In genomic region chr19:23075790-23076189, GRCm38 (mm10) we compare ENCODE assay signal across 19 mouse cellular contexts.
DNase-seq lines count a peak whose midpoint lies in the region; ATAC-seq and TF ChIP-seq lines count a peak whose summit lies in the region.
"Had no signal": no experiment of that assay in that cellular context is flagged by ENCODE, and none has a peak within 500 bp of the region (broad histone marks: within the 10 kb centered on the region; RNA-seq: fewer than 3 reads in every experiment).

No protein-coding gene starts in this region.

- no peak overlapping the region for H3K4me2 ChIP-seq in kidney, embryonic 15.5 days
- no peak overlapping the region for H3K4me2 ChIP-seq in midbrain, embryonic 16.5 days (ENCODE audit: low read length)
- H3K4me2 ChIP-seq: limb, embryonic 13.5 days; neural tube, embryonic 13.5 days had no signal

- WGBS in kidney, embryonic 15.5 days = 51% methylated on average over 5 of the region's 5 CpGs
- WGBS in midbrain, embryonic 16.5 days = 42% methylated on average over 5 of the region's 5 CpGs

- peak; percentile 62 for DNase-seq in kidney, adult 18-20 months
- peak; percentile 96 for DNase-seq in ZHBTc4 (ENCODE audit: low read depth, low spot score)
- peak; percentile 66 for DNase-seq in kidney, postnatal 14 days
- no peak for DNase-seq in spleen, adult 18-20 months
- no peak for DNase-seq in heart, adult 11 months
- DNase-seq: adrenal gland, postnatal 25 days; cerebellum, adult 9-11 months; embryo, embryonic 11 days; forebrain, postnatal 0 days; gastrocnemius, postnatal 10 days; heart, postnatal 36 days; thymus, postnatal 14 days had no signal

- no peak for TF ChIP-seq CTCF in E14TG2a.4 (conservative IDR thresholded peaks at IDR 0.05; ENCODE audit: low read length)

- H3K27ac ChIP-seq in kidney, embryonic 15.5 days = no peak overlapping the region
- no peak overlapping the region for H3K27ac ChIP-seq in midbrain, embryonic 16.5 days (ENCODE audit: low read length)
- H3K27ac ChIP-seq: limb, embryonic 13.5 days; neural tube, embryonic 13.5 days had no signal

- no peaks in the 10 kb centered on the region for H3K9me3 ChIP-seq in kidney, embryonic 15.5 days (replicated peaks)
- no peaks in the 10 kb centered on the region for H3K9me3 ChIP-seq in E14TG2a.4 (ENCODE audit: low read length)
- H3K9me3 ChIP-seq in midbrain, embryonic 16.5 days (replicated peaks; ENCODE audit: control insufficient read depth, low read length, poor library complexity, severe bottlenecking) = no peaks in the 10 kb centered on the region
- H3K9me3 ChIP-seq: G1E; limb, embryonic 13.5 days; neural tube, embryonic 13.5 days had no signal

- no peak for ATAC-seq in kidney, embryonic 15.5 days (replicated peaks; ENCODE audit: low FRiP score)
- no peak for ATAC-seq in midbrain, embryonic 16.5 days
- ATAC-seq: forebrain, postnatal 0 days had no signal

- H3K9ac ChIP-seq in kidney, embryonic 15.5 days = no peak overlapping the region
- H3K9ac ChIP-seq in midbrain, embryonic 16.5 days (ENCODE audit: low read depth, low read length) = no peak overlapping the region
- H3K9ac ChIP-seq: forebrain, postnatal 0 days; limb, embryonic 13.5 days; neural tube, embryonic 13.5 days had no signal

- H3K27me3 ChIP-seq in kidney, embryonic 15.5 days = no peaks in the 10 kb centered on the region
- H3K27me3 ChIP-seq in E14TG2a.4 (ENCODE audit: insufficient read depth, low read length) = no peaks in the 10 kb centered on the region
- no peaks in the 10 kb centered on the region for H3K27me3 ChIP-seq in midbrain, embryonic 16.5 days (ENCODE audit: control insufficient read depth, insufficient read depth, low read depth, low read length)
- H3K27me3 ChIP-seq: limb, embryonic 13.5 days; neural tube, embryonic 13.5 days had no signal

- H3K4me1 ChIP-seq in kidney, embryonic 15.5 days = no peaks in the 10 kb centered on the region
- peaks cover 71% of the 10 kb centered on the region for H3K4me1 ChIP-seq in E14TG2a.4 (replicated peaks; ENCODE audit: low read depth, low read length)
- H3K4me1 ChIP-seq in midbrain, embryonic 16.5 days (ENCODE audit: control insufficient read depth, insufficient read depth, low read length) = no peaks in the 10 kb centered on the region
- H3K4me1 ChIP-seq: limb, embryonic 13.5 days; neural tube, embryonic 13.5 days had no signal

- no peaks in the 10 kb centered on the region for H3K36me3 ChIP-seq in kidney, embryonic 15.5 days
- peaks cover 45% of the 10 kb centered on the region for H3K36me3 ChIP-seq in E14TG2a.4 (ENCODE audit: insufficient read depth, low read length)
- H3K36me3 ChIP-seq in midbrain, embryonic 16.5 days (ENCODE audit: control insufficient read depth, insufficient read depth, low read length) = no peaks in the 10 kb centered on the region
- H3K36me3 ChIP-seq: G1E; limb, embryonic 13.5 days; neural tube, embryonic 13.5 days had no signal

- no peak overlapping the region for H3K4me3 ChIP-seq in kidney, embryonic 15.5 days (replicated peaks)
- H3K4me3 ChIP-seq in E14TG2a.4 (replicated peaks; ENCODE audit: low read length) = peak overlapping the region; percentile 83
- H3K4me3 ChIP-seq in midbrain, embryonic 16.5 days (ENCODE audit: low read depth, low read length) = no peak overlapping the region
- H3K4me3 ChIP-seq: erythroblast, embryonic 14.5 days; limb, embryonic 13.5 days; neural tube, embryonic 13.5 days had no signal

Comparison
In these comparisons a context has a peak if more than half of its experiments do, and no peak if none do; other contexts are left out.
1. DNase-seq: peak in kidney, adult 18-20 months (single experiment), ZHBTc4 (single experiment) and kidney, postnatal 14 days (single experiment); none in spleen, adult 18-20 months (0 of 2) and heart, adult 11 months (single experiment).